Mouse (Mus musculus): ENCODE data around the gene Cmtm8.

Gene Cmtm8

GRCm38 (mm10) chr9:114793764-114794295, 50.1 kb downstream of the Cmtm8 start:
- in situ Hi-C loops (cut with MboI; ENCODE audit: unreplicated experiment in 2 of 2) = loop anchor here (10.0 to 25.0 kb wide), 5 partner anchors 518 to 1543 kb away; partner anchors contain the start of gene Stt3b (in 2 of the 2)

DNA sequence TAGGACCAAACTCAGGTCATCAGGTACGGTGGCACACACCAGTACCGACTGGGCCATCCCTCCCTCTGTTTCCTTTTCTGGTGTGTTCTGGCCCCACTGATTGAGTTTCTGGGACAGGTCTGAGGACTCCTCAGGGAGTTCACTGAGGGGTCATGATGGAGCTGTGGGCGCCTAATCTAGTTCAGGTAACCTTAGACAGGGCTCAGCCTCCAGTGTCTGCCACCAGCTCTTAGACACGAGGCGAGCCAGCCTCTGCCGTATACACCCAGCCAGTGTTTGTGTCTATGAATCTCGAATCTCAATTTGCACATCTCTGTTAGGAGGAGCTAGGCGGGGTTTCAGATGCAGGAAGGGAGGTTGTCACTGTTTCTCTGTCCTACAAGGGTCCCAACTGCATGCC, 54.0 kb downstream of the Cmtm8 start:
- in situ Hi-C loops (cut with MboI; ENCODE audit: unreplicated experiment in 2 of 2) = loop anchor here (5.0 to 25.0 kb wide), 6 partner anchors 38 to 1547 kb away; partner anchors contain the start of gene Stt3b (in 2 of the 2)

DNA sequence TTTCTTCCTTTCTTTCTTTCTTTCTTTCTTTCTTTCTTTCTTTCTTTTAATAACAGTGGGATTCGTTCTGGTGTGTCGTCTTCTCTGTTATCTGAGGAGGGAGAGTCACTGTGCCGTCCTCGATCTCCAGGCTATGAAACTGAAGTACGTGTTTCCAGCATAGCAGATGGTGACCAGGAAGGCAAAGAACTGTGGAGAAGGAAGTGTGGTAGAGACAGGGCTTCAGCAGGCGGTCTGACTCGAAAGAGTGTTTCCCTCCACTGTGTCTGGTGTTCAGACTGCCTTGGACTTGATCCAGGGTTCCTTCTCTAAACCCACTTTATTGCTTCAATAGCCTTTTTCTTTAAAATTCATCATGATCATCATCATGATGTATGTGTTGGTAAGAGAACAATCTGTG, 54.4 kb downstream of the Cmtm8 start:
- in situ Hi-C loops (cut with MboI; ENCODE audit: unreplicated experiment in 2 of 2) = loop anchor here (5.0 to 25.0 kb wide), 5 partner anchors 37 to 1548 kb away; partner anchors contain the start of gene Stt3b (in 2 of the 2)

DNA sequence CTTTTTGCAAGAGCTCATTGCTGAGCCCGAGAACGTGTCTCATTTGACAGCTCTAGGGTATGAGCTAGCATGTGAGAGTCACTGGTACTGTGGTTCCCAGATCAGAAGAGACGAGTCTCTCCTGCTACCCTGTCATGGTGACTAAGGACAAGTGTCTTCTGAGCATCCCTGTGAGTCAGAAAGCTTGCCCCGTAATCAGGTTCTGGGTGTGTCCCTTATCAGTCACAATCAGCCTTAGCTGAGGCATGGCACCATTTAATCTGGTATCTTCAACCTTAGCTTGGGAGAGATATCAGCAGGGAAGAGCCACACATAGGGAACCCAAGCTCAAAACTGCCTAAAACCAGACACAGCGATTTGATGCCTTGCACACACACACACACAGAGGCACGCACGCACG, 55.3 kb downstream of the Cmtm8 start:
- in situ Hi-C loops (cut with MboI; ENCODE audit: unreplicated experiment in 2 of 2) = loop anchor here (5.0 to 25.0 kb wide), 5 partner anchors 36 to 1549 kb away; partner anchors contain the start of gene Stt3b (in 2 of the 2)

DNA sequence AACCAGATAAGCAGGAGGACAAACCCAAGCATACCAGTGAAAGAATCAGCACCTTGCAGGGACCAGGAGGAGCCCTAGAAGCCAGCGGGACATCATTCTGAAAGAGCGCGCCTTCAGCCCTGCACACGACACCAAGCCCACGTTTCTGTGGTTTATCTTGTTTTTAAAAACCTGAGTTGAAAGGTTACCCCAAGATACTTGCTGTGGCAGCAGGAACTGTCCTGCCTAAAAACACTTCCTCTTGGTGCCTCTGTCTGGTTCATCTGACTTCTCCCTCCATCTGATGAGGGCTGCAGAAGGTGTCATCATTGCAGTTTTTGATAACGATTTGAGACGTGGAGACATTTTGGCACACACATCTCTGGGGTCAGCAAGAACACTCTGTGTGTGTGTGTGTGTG, 56.2 kb downstream of the Cmtm8 start:
- in situ Hi-C loops (cut with MboI; ENCODE audit: unreplicated experiment in 2 of 2) = loop anchor here (5.0 to 25.0 kb wide), 5 partner anchors 35 to 1550 kb away; partner anchors contain the start of gene Stt3b (in 2 of the 2)

- in situ Hi-C loops (cut with MboI; ENCODE audit: unreplicated experiment in 2 of 2) = loop anchor here (5.0 to 25.0 kb wide), 5 partner anchors 35 to 1550 kb away; partner anchors contain the start of gene Stt3b (in 2 of the 2)
These were observed 56.8 kb downstream of the Cmtm8 start for GRCm38 (mm10) chr9:114787134-114787533.

DNA sequence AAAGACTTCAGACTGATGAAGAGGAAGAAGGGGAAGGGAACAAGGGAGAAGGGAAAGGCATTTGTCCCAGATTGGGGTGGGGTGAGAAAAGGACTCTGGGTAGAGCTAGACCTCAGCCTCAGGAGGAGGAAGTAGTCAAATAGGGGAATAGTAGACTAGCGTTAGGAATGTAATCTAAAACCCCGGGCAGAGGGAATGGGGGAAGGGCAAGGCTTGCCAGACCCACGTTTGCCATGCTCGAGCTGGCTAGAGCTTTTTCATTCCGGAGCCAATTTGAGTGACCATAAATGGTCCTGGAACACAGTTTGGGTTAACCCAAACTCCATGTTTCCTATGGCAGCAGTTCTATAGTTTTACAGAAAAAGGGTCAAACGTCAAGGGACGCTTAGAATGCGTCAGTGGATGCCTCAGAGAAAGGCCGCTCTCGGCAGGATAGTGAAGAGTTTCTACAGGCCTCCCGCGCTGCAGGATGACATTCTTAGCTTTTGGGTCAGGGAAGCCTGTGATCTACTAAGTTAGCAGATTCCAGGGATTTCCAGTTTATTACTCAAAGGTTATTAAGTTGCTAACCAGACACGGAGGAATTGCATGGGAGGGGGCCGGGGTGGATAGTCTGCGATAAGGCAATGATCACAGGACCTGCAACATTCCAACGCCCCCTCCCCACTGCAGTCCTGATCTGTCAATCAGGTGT, 58.4 kb downstream of the Cmtm8 start:
- in situ Hi-C loops (cut with MboI; ENCODE audit: unreplicated experiment in 2 of 2) = loop anchor here (5.0 to 25.0 kb wide), 5 partner anchors 33 to 1552 kb away; partner anchors contain the start of gene Stt3b (in 2 of the 2)

GRCm38 (mm10) chr9:114781526-114782212, 62.3 kb downstream of the Cmtm8 start, which contains the start of gene Cmtm7:
TSS of gene Cmtm7 (minus strand) at chr9:114781856.
- in situ Hi-C loops (cut with MboI; ENCODE audit: unreplicated experiment in 2 of 2) = loop anchor here (25.0 kb wide), 4 partner anchors 531 to 1556 kb away; partner anchors contain the start of gene Stt3b (in 2 of the 2)

GRCm38 (mm10) chr9:114780746-114781525, 63.0 kb downstream of the Cmtm8 start:
- in situ Hi-C loops (cut with MboI; ENCODE audit: unreplicated experiment in 2 of 2) = loop anchor here (25.0 kb wide), 4 partner anchors 531 to 1556 kb away; partner anchors contain the start of gene Stt3b (in 2 of the 2)

DNA sequence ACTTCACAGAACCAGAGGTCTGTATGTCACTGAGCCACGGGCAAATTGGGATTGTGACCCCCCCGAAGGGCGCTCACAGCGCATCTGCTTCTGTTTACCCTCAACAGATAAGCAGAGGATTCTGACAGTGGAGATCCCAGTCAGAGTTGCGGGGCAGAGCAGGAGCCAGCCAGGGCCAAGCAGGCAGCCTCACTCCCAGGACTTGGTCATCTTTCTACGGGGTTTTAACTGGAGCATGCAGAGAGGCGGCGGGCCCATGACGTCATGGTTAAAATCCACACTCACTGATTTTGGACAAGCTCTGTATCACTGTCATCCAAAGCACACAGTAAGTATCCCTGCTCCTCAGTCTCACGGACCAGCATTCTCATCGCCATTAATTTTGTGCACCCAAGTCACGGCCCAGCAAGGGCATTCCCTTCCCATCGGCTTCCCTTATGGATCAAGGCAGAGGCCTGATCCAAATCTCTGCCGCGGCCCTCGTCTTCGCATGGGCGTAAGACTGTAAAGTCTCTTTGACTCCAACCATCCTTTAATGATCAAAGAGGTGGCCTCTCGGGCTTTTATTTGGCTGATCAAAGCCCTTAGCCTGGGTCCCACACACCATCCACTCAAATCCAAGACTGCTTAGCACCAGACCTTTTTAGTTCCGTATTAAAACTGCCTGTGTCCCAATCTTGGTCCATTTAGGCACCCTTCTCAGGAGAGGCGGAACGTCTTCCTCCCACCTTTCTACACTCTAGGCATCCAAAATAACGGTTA, 63.8 kb downstream of the Cmtm8 start:
- in situ Hi-C loops (cut with MboI; ENCODE audit: unreplicated experiment in 2 of 2) = loop anchor here (25.0 kb wide), 4 partner anchors 532 to 1557 kb away; partner anchors contain the start of gene Stt3b (in 2 of the 2)

DNA sequence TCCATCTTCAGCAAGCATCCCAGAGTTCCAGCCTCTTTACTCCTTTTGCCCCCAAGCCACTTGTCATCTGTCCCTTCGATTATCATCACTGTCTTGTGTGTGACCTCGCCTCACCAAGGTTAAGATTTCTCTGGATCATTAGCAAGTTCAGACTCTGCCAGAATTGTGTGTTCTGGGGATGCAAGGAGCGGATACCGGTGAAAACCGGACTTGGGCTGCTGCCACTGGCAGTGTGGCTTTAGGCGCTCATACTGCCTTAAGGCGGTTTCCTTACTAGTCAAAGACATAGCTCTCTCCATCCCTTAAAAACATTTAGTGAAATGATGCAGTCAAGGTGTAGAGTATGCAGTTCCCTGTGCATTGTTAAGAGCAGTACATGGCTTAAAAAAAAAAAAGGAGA, 65.1 kb downstream of the Cmtm8 start:
- in situ Hi-C loops (cut with MboI; ENCODE audit: unreplicated experiment in 2 of 2) = loop anchor here (25.0 kb wide), 4 partner anchors 533 to 1558 kb away; partner anchors contain the start of gene Stt3b (in 2 of the 2)

DNA sequence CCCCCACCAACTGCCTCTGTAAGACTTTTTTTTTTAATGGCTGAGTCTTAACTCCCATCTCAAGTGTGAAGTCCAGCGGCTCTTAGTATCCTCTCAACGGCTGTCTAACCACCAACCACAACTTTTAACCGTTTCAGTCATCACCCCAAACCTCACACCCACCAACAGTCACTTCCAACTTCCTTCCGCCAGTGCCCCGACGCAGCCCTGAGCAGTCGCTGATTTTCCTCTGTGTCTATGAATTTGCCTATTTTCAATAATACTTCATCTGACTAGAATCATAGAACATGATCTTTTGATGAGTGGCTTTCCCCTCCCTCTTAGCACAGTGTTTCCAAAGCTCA, 65.9 kb downstream of the Cmtm8 start:
- in situ Hi-C loops (cut with MboI; ENCODE audit: unreplicated experiment in 2 of 2) = loop anchor here (25.0 kb wide), 4 partner anchors 534 to 1559 kb away; partner anchors contain the start of gene Stt3b (in 2 of the 2)

DNA sequence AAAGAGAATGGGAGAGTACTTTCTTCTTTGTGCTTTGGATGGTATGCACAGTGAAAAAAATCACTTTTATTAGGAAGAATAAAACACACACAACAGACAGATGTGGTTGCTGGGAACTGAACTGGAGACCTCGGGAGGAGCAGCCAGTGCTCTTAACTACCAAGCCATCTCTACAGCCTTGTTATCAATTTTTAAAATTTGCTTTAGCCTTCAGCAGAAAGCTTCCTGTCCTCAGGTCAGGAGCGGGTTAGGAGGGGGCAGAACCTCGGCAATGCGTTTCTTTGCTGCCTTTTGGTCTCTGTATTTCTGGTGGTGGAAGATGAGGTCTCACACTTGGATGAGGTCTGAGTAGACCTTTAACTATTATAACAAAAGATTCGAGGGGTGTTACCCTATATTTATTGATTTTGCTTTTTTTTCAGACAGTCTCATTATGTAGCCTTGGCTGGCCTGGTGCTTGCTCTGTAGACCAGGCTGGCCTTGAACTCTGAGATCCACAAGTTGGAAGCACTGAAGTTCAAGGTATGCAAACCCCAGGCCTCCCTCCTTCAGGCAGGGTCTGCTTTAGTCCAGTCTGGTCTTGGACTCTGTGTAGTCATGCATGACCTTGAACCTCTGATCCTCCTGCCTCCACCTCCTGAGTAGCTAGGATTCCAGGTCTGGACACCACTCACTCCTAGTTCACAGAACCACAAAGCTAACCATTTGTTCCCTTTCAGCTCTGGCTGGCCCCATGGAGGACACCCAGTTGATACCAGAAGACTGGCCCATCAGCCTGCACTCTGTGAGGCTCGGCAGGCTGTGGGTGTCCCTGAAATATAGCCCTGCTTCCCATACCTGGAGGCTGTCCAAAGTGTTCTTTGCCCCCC, 66.5 kb downstream of the Cmtm8 start:
- in situ Hi-C loops (cut with MboI; ENCODE audit: unreplicated experiment in 2 of 2) = loop anchor here (25.0 kb wide), 4 partner anchors 535 to 1560 kb away; partner anchors contain the start of gene Stt3b (in 2 of the 2)

GRCm38 (mm10) chr9:114776361-114776760, 67.6 kb downstream of the Cmtm8 start:
- in situ Hi-C loops (cut with MboI; ENCODE audit: unreplicated experiment in 2 of 2) = loop anchor here (25.0 kb wide), 4 partner anchors 536 to 1561 kb away; partner anchors contain the start of gene Stt3b (in 2 of the 2)

GRCm38 (mm10) chr9:114775272-114775671, 68.7 kb downstream of the Cmtm8 start:
- in situ Hi-C loops (cut with MboI; ENCODE audit: unreplicated experiment in 2 of 2) = loop anchor here (25.0 kb wide), 4 partner anchors 537 to 1562 kb away; partner anchors contain the start of gene Stt3b (in 2 of the 2)

- in situ Hi-C loops (cut with MboI; ENCODE audit: unreplicated experiment in 2 of 2) = loop anchor here (25.0 kb wide), 4 partner anchors 538 to 1563 kb away; partner anchors contain the start of gene Stt3b (in 2 of the 2)
These were observed 69.3 kb downstream of the Cmtm8 start for GRCm38 (mm10) chr9:114774629-114775028.

GRCm38 (mm10) chr9:114771565-114771964, 72.4 kb downstream of the Cmtm8 start:
- in situ Hi-C loops (cut with MboI; ENCODE audit: unreplicated experiment in 2 of 2) = loop anchor here in 1 of 2 experiments (25.0 kb wide), 1 partner anchor 1566 kb away; no protein-coding TSS in a partner anchor

- in situ Hi-C loops (cut with MboI; ENCODE audit: unreplicated experiment in 2 of 2) = loop anchor here in 1 of 2 experiments (25.0 kb wide), 1 partner anchor 1567 kb away; no protein-coding TSS in a partner anchor
These were observed 73.7 kb downstream of the Cmtm8 start for GRCm38 (mm10) chr9:114770224-114770623.

All from v-Abl transformed pro-B cells (cell line).